Mouse (Mus musculus) midbrain, embryonic 11.5 days (tissue): ENCODE results near the gene Mndal. TPM values are rescaled to one million over a fixed set of nuclear protein-coding genes. Genes with fewer than 3 reads are reported as not detected.
"Not testable (repeated sequence)": the region's sequence is repeated elsewhere in the genome, so short reads cannot be mapped to it uniquely, and the experiment has no call there.

ENCODE experiments used
- ATAC-seq: fragments of 200-750 bp; cut with Nextera tagmentation; 2 replicates; pipeline ENCODE4 v1.8.0; 2017; ENCODE audit warnings: moderate TSS enrichment, moderate library complexity; ENCODE audit not compliant: low FRiP score
- DNase-seq: peaks from one replicate; pipeline ENCODE4 v3.0.0; 2015; ENCODE audit warnings: low spot score; ENCODE audit errors: missing footprints
- H3K27ac ChIP-seq: fragments of 300-500 bp; sonication (generic); 2 replicates; pipeline ENCODE4 v1.5.1; 2014; ENCODE audit warnings: low read depth, low read length
- H3K27me3 ChIP-seq: fragments of 300-500 bp; sonication (generic); 2 replicates; pipeline ENCODE4 v1.6.1; 2014; ENCODE audit warnings: mild to moderate bottlenecking, low read length, moderate library complexity, mixed read lengths; ENCODE audit not compliant: control insufficient read depth, insufficient read depth
- H3K36me3 ChIP-seq: fragments of 300-500 bp; sonication (generic); 2 replicates; pipeline ENCODE4 v1.6.1; 2014; ENCODE audit warnings: mild to moderate bottlenecking, low read length, moderate library complexity, mixed read lengths; ENCODE audit not compliant: control insufficient read depth, insufficient read depth
- H3K4me1 ChIP-seq: fragments of 300-500 bp; sonication (generic); 2 replicates; pipeline ENCODE4 v1.6.1; 2014; ENCODE audit warnings: low read length; ENCODE audit not compliant: control insufficient read depth, insufficient read depth
- H3K4me2 ChIP-seq: fragments of 300-500 bp; sonication (generic); 2 replicates; pipeline ENCODE4 v1.6.1; 2014; ENCODE audit warnings: mild to moderate bottlenecking, moderate library complexity
- H3K4me3 ChIP-seq: fragments of 300-500 bp; sonication (generic); 2 replicates; pipeline ENCODE4 v1.5.1; 2014; ENCODE audit warnings: low read depth, low read length
- H3K9ac ChIP-seq: fragments of 300-500 bp; sonication (generic); 2 replicates; pipeline ENCODE4 v1.6.1; 2014; ENCODE audit warnings: low read length
- H3K9me3 ChIP-seq: fragments of 300-500 bp; sonication (generic); 2 replicates; pipeline ENCODE4 v1.6.1; 2016; ENCODE audit warnings: low read length; ENCODE audit not compliant: control insufficient read depth
- WGBS: fragments of 180-500 bp; shearing (Covaris S2); extraction: QIAGEN DNeasy Blood & Tissue Kit; methylation state at CpG from one replicate; pipeline ENCODE4 v1.1.7; 2014; 5-methylcytosine and 5-hydroxymethylcytosine counted together
- polyA plus RNA-seq: library from polyadenylated mRNA; unstranded; fragments of >200 nt; fragmentation: Nextera tagmentation; extraction: Ambion mirVana; gene quantifications from 2 replicates; pipeline ENCODE4 v1.2.1, GENCODE M21; 2014

Mndal gene
- polyA plus RNA-seq, 1 experiment from 2014 or later = 0.36 TPM

- no peak overlapping the region for H3K4me3 ChIP-seq
- DNase-seq (no peak), ATAC-seq (no peak)
- no peaks in the 10 kb centered on the region for H3K36me3 ChIP-seq
- no peaks in the 10 kb centered on the region for H3K4me1 ChIP-seq
- H3K9ac ChIP-seq = no peak overlapping the region
- no peaks in the 10 kb centered on the region for H3K9me3 ChIP-seq
- no peak overlapping the region for H3K27ac ChIP-seq
- 91% methylated on average over 2 of the region's 2 CpGs for WGBS
- H3K27me3 ChIP-seq = no peaks in the 10 kb centered on the region
- no peak overlapping the region for H3K4me2 ChIP-seq
These were observed 30.4 kb downstream of the Mndal start for GRCm38 (mm10) chr1:173911808-173912464.

DNA sequence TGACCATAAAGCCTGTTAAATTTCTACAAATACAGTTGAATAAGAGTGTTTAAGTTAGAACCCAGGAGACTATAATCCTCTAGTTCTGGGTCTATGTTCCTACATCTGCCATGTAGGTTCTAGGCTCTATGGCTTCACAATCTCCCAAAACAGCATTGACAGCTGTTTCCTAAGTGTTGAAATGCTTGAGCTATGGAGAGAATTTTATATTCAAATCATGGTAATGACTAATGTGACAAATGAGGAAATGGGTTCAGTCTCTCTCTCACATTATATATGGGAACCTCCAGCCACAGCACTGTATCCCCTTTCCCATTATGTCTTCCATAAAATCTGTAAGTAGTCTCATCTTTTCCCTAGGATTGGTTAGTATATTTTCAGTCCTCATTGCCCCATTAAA is 33.9 kb downstream of the Mndal start:
- H3K4me1 ChIP-seq, ATAC-seq: not testable (repeated sequence)

GRCm38 (mm10) chr1:173905885-173906284 is 36.4 kb downstream of the Mndal start:
- 89% methylated on average over 3 of the region's 4 CpGs for WGBS
- not testable (repeated sequence) for H3K9ac ChIP-seq, H3K36me3 ChIP-seq, H3K9me3 ChIP-seq, DNase-seq, H3K27ac ChIP-seq, ATAC-seq, H3K4me2 ChIP-seq, H3K4me3 ChIP-seq, H3K27me3 ChIP-seq, H3K4me1 ChIP-seq

More for the DNA sequence above, 33.9 kb downstream of the Mndal start:
- DNase-seq, H3K9me3 ChIP-seq, H3K9ac ChIP-seq, H3K36me3 ChIP-seq, H3K4me2 ChIP-seq, H3K27me3 ChIP-seq, H3K27ac ChIP-seq, H3K4me3 ChIP-seq: not testable (repeated sequence)

- not testable (repeated sequence) for H3K9ac ChIP-seq, H3K4me3 ChIP-seq, H3K4me2 ChIP-seq, DNase-seq, H3K36me3 ChIP-seq, H3K27ac ChIP-seq, H3K4me1 ChIP-seq, ATAC-seq, H3K27me3 ChIP-seq, H3K9me3 ChIP-seq
These were observed 52.5 kb downstream of the Mndal start for GRCm38 (mm10) chr1:173889741-173890140.

DNA sequence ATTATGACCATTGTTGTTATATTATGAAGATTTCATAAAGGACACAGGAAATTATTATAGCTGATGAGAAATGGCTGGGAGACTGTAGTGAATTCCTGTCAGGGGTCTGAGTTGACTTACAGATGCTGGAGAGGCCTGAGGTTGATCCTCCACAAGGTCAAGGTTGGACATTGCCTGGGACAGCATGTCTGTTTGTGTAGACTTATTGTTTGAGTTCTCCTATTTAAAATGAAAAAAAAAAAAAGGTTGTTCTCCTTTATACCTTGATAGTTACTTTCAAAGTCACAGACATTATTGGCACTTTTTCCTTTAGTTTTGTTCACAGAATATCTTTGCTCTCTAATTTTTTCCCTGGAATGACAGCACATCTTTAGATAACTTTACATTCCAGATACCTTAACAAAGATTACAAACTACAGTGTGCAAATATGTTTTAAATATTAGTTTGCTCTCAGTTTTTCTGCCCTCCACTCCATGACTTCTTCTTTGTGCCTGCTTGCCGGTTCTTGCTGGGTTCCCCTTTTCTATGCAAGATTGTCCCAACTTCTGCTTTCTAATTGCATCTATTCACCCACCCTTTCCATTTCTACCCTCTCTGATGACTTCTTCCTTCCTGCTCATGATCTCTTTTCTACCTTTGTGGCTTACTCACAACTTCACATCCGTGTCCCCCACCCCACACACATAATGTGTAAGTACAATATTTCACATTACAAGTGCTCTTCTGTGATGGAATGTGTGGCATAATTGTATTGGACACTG is 55.1 kb downstream of the Mndal start:
- not testable (repeated sequence) for H3K27ac ChIP-seq, H3K27me3 ChIP-seq, H3K4me1 ChIP-seq, H3K4me3 ChIP-seq, DNase-seq, H3K9ac ChIP-seq, H3K4me2 ChIP-seq, H3K36me3 ChIP-seq, ATAC-seq, H3K9me3 ChIP-seq
- no CpG with 5 or more reads among the region's 2 CpGs for WGBS

GRCm38 (mm10) chr1:173880004-173880666 is 62.2 kb downstream of the Mndal start:
- not testable (repeated sequence) for H3K9ac ChIP-seq, ATAC-seq, H3K4me2 ChIP-seq, DNase-seq, H3K27ac ChIP-seq, H3K27me3 ChIP-seq, H3K4me3 ChIP-seq, H3K36me3 ChIP-seq, H3K4me1 ChIP-seq, H3K9me3 ChIP-seq
- 59% methylated on average over 3 of the region's 3 CpGs for WGBS

- not testable (repeated sequence) for ATAC-seq, H3K9me3 ChIP-seq, H3K27me3 ChIP-seq, H3K9ac ChIP-seq, H3K4me2 ChIP-seq, H3K4me3 ChIP-seq, H3K4me1 ChIP-seq, DNase-seq, H3K36me3 ChIP-seq, H3K27ac ChIP-seq
- WGBS = 85% methylated on average over 5 of the region's 5 CpGs
These were observed 62.9 kb downstream of the Mndal start for GRCm38 (mm10) chr1:173879225-173879987.

- H3K27me3 ChIP-seq, H3K9me3 ChIP-seq, H3K4me1 ChIP-seq, H3K4me2 ChIP-seq, H3K9ac ChIP-seq, H3K36me3 ChIP-seq, ATAC-seq, H3K4me3 ChIP-seq, DNase-seq, H3K27ac ChIP-seq: not testable (repeated sequence)
- 90% methylated on average over 6 of the region's 6 CpGs for WGBS
These were observed 64.0 kb downstream of the Mndal start for GRCm38 (mm10) chr1:173878264-173878663.
